ENCODE assay signal across 14 mouse cellular contexts in the genomic region with DNA sequence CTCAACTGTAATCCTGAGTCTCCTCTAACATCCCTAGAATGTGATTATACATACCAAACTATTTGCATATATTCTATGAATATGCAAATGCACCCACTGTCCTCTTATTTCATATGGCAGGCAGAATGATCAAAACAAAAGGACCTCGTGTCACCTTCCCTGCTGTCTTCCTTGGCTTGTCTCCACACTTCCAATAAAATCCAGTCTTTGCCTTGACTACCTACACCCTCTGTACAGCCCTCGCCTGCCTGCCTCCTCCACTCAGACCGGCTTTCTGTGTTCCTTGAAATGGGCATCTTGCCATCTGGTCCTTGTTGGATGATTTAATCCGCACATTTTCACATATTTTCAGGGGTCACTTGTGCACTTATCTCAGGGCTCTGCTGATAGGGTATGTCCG.
DNase-seq lines count a peak whose midpoint lies in the region; ATAC-seq lines count a peak whose summit lies in the region.
"Had no signal": no experiment of that assay in that cellular context is flagged by ENCODE, and none has a peak within 500 bp of the region (broad histone marks: within the 10 kb centered on the region; RNA-seq: fewer than 3 reads in every experiment).

No protein-coding gene starts in this region.

- no peak overlapping the region for H3K9ac ChIP-seq in hindbrain, embryonic 12.5 days
- no peak overlapping the region for H3K9ac ChIP-seq in hindbrain, embryonic 11.5 days (ENCODE audit: low read depth, low read length)
- H3K9ac ChIP-seq: limb, embryonic 13.5 days had no signal

- H3K36me3 ChIP-seq in hindbrain, embryonic 12.5 days = no peaks in the 10 kb centered on the region
- H3K36me3 ChIP-seq in hindbrain, embryonic 11.5 days (ENCODE audit: control insufficient read depth, insufficient read depth, low read length) = no peaks in the 10 kb centered on the region
- H3K36me3 ChIP-seq: limb, embryonic 13.5 days had no signal

- H3K4me2 ChIP-seq in hindbrain, embryonic 12.5 days (replicated peaks) = no peak overlapping the region
- no peak overlapping the region for H3K4me2 ChIP-seq in hindbrain, embryonic 11.5 days (replicated peaks; ENCODE audit: low read depth, low read length)
- H3K4me2 ChIP-seq: limb, embryonic 13.5 days had no signal

- no peak for DNase-seq in hindbrain, embryonic 11.5 days (ENCODE audit: low spot score)
- DNase-seq in right cerebral cortex, adult 18-20 months = peak; percentile 34
- no peak for DNase-seq in right cerebral cortex, postnatal 4 days
- DNase-seq in cerebellum, postnatal 25 days = peak; percentile 59 to 65
- DNase-seq in thymus, postnatal 14 days = no peak
- DNase-seq in ovary, adult 18-20 months (ENCODE audit: low spot score) = no peak
- DNase-seq in thymus, postnatal 25 days = no peak
- DNase-seq: adrenal gland, adult 2 months; B cell, adult 2 months; kidney, adult 18-20 months; kidney, postnatal 4 days; lung, adult 18-20 months had no signal

- WGBS in hindbrain, embryonic 12.5 days = 61% methylated on average over 5 of the region's 5 CpGs
- 77% methylated on average over 5 of the region's 5 CpGs for WGBS in hindbrain, embryonic 11.5 days

- no peaks in the 10 kb centered on the region for H3K9me3 ChIP-seq in hindbrain, embryonic 12.5 days (replicated peaks)
- H3K9me3 ChIP-seq in hindbrain, embryonic 11.5 days (ENCODE audit: control insufficient read depth, low read length) = no peaks in the 10 kb centered on the region
- H3K9me3 ChIP-seq: limb, embryonic 13.5 days had no signal

- H3K27me3 ChIP-seq in hindbrain, embryonic 12.5 days = no peaks in the 10 kb centered on the region
- H3K27me3 ChIP-seq in hindbrain, embryonic 11.5 days (ENCODE audit: control insufficient read depth, insufficient read depth, low read length) = no peaks in the 10 kb centered on the region
- H3K27me3 ChIP-seq: limb, embryonic 13.5 days had no signal

- peak overlapping the region; percentile 48 for H3K27ac ChIP-seq in hindbrain, embryonic 12.5 days
- no peak overlapping the region for H3K27ac ChIP-seq in hindbrain, embryonic 11.5 days (ENCODE audit: low read depth, low read length)
- H3K27ac ChIP-seq: limb, embryonic 13.5 days had no signal

- peaks cover 20% of the 10 kb centered on the region; the same call in 1 of the 2 replicates for H3K4me1 ChIP-seq in hindbrain, embryonic 12.5 days
- no peaks in the 10 kb centered on the region; the same call in 1 of the 2 replicates for H3K4me1 ChIP-seq in hindbrain, embryonic 11.5 days (replicated peaks; ENCODE audit: control insufficient read depth, insufficient read depth, low read length)

- H3K4me3 ChIP-seq in hindbrain, embryonic 12.5 days = no peak overlapping the region
- no peak overlapping the region for H3K4me3 ChIP-seq in hindbrain, embryonic 11.5 days (ENCODE audit: low read depth, low read length)
- H3K4me3 ChIP-seq: limb, embryonic 13.5 days had no signal

- 0 out of 2 replicates have a peak, but pooled peaks have one; percentile 48 for ATAC-seq in hindbrain, embryonic 12.5 days (ENCODE audit: low FRiP score)
- ATAC-seq in hindbrain, embryonic 11.5 days (ENCODE audit: low FRiP score) = no peak

Comparison
In these comparisons a context has a peak if more than half of its experiments do, and no peak if none do; other contexts are left out.
1. DNase-seq: peak in right cerebral cortex, adult 18-20 months (single experiment) and cerebellum, postnatal 25 days (2 of 2); none in hindbrain, embryonic 11.5 days (single experiment), right cerebral cortex, postnatal 4 days (single experiment), thymus, postnatal 14 days (single experiment), ovary, adult 18-20 months (single experiment) and thymus, postnatal 25 days (single experiment).